Mouse (Mus musculus) induced T-regulatory cell, adult 2 months (primary cell): ENCODE data around the gene Fam155a.
"Not testable (repeated sequence)": the region's sequence is repeated elsewhere in the genome, so short reads cannot be mapped to it uniquely, and the experiment has no call there.

Experiments
- DNase-seq: peaks from one replicate; pipeline ENCODE4 v3.0.0-alpha.2; 2012; ENCODE audit warnings: low read depth

The Fam155a gene

GRCm38 (mm10) chr8:9398606-9399263 lies 372.2 kb downstream of the Fam155a start:
- no peak for DNase-seq

- no peak for DNase-seq
Measured at GRCm38 (mm10) chr8:9398040-9398439, 372.9 kb downstream of the Fam155a start.

GRCm38 (mm10) chr8:9394670-9395069 lies 376.3 kb downstream of the Fam155a start:
- DNase-seq, result no peak

- DNase-seq, result no peak
Measured at GRCm38 (mm10) chr8:9393246-9393645, 377.7 kb downstream of the Fam155a start.

- not testable (repeated sequence) for DNase-seq
Measured at GRCm38 (mm10) chr8:9390229-9390628, 380.7 kb downstream of the Fam155a start.

GRCm38 (mm10) chr8:9369201-9369600 lies 401.8 kb downstream of the Fam155a start:
- DNase-seq, result no peak

- DNase-seq, result no peak
Measured at GRCm38 (mm10) chr8:9367721-9368120, 403.2 kb downstream of the Fam155a start.

- DNase-seq, result no peak
Measured at GRCm38 (mm10) chr8:9365381-9365780, 405.6 kb downstream of the Fam155a start.

GRCm38 (mm10) chr8:9348523-9349135 lies 422.3 kb downstream of the Fam155a start:
- DNase-seq, result peak; percentile 6

- no peak for DNase-seq
Measured at GRCm38 (mm10) chr8:9347163-9347562, 423.8 kb downstream of the Fam155a start.

- DNase-seq, result no peak
Measured at GRCm38 (mm10) chr8:9344136-9344535, 426.8 kb downstream of the Fam155a start.

GRCm38 (mm10) chr8:9342998-9343397 lies 428.0 kb downstream of the Fam155a start:
- no peak for DNase-seq

GRCm38 (mm10) chr8:9342593-9342992 lies 428.4 kb downstream of the Fam155a start:
- DNase-seq, result no peak

GRCm38 (mm10) chr8:9337905-9338304 lies 433.1 kb downstream of the Fam155a start:
- no peak for DNase-seq

GRCm38 (mm10) chr8:9335933-9336303 lies 435.0 kb downstream of the Fam155a start:
- no peak for DNase-seq

GRCm38 (mm10) chr8:9335285-9335932 lies 435.6 kb downstream of the Fam155a start:
- DNase-seq, result no peak

- no peak for DNase-seq
Measured at GRCm38 (mm10) chr8:9332766-9333165, 438.2 kb downstream of the Fam155a start.

GRCm38 (mm10) chr8:9309456-9309855 lies 461.5 kb downstream of the Fam155a start:
- no peak for DNase-seq

- no peak for DNase-seq
Measured at GRCm38 (mm10) chr8:9303526-9304135, 467.3 kb downstream of the Fam155a start.

- DNase-seq, result no peak
Measured at GRCm38 (mm10) chr8:9295046-9295445, 475.9 kb downstream of the Fam155a start.

GRCm38 (mm10) chr8:9292532-9292931 lies 478.4 kb downstream of the Fam155a start:
- DNase-seq, result no peak

GRCm38 (mm10) chr8:9288015-9288729 lies 482.8 kb downstream of the Fam155a start:
- no peak for DNase-seq
